Mouse (Mus musculus) MEL (cell line): ENCODE data around the gene Dag1.

ENCODE experiments used
- CTCF ChIP-seq, 3 experiments: IDR thresholded peaks in 2 of 3; conservative IDR thresholded peaks in 1 of 3; 2 replicates each; pipeline ENCODE4 v1.5.1; 2011 to 2012; ENCODE audit warnings: low read length in 3 of 3, low read depth in 2 of 3, mild to moderate bottlenecking in 2 of 3, improper control_type of control experiment in 1 of 3, inconsistent platforms in 1 of 3, mixed read lengths in 1 of 3, moderate library complexity in 1 of 3; ENCODE audit not compliant: control insufficient read depth in 1 of 3, insufficient read depth in 1 of 3, poor library complexity in 1 of 3, severe bottlenecking in 1 of 3
- EP300 ChIP-seq, 2 experiments: IDR thresholded peaks; 2 replicates each; pipeline ENCODE4 v1.6.1; 2011; ENCODE audit warnings: improper control_type of control experiment in 2 of 2, low read length in 2 of 2, low read depth in 1 of 2, mild to moderate bottlenecking in 1 of 2
- GABPA ChIP-seq: IDR thresholded peaks from 2 replicates; pipeline ENCODE4 v1.6.1; 2012; ENCODE audit warnings: low read depth, mild to moderate bottlenecking, inconsistent platforms, low read length, improper control_type of control experiment, moderate library complexity
- NRF1 ChIP-seq: IDR thresholded peaks from 2 replicates; pipeline ENCODE4 v1.6.1; 2014; ENCODE audit warnings: low read depth, mild to moderate bottlenecking, inconsistent platforms, low read length, improper control_type of control experiment, moderate library complexity; ENCODE audit not compliant: poor library complexity, insufficient read depth, severe bottlenecking
- POLR2A ChIP-seq, 2 experiments: IDR thresholded peaks; 2 replicates each; pipeline ENCODE4 v1.6.1; 2011 to 2012; ENCODE audit warnings: low read length in 2 of 2, mild to moderate bottlenecking in 2 of 2, control low read depth in 1 of 2, improper control_type of control experiment in 1 of 2, low read depth in 1 of 2, moderate library complexity in 1 of 2; ENCODE audit not compliant: control insufficient read depth in 1 of 2, insufficient read depth in 1 of 2, poor library complexity in 1 of 2
- POLR2AphosphoS2 ChIP-seq: IDR thresholded peaks from 2 replicates; pipeline ENCODE4 v1.6.1; 2011; ENCODE audit warnings: low read length, improper control_type of control experiment
- POLR2AphosphoS5 ChIP-seq: IDR thresholded peaks from 2 replicates; pipeline ENCODE4 v1.6.1; 2012; ENCODE audit warnings: low read depth, borderline replicate concordance, mild to moderate bottlenecking, inconsistent platforms, low read length, moderate library complexity, mixed read lengths
- TCF12 ChIP-seq: IDR thresholded peaks from 2 replicates; pipeline ENCODE4 v1.6.1; 2014; ENCODE audit warnings: low read depth, mild to moderate bottlenecking, inconsistent platforms, low read length, improper control_type of control experiment, moderate library complexity
- UBTF ChIP-seq: IDR thresholded peaks from 2 replicates; pipeline ENCODE4 v1.6.1; 2012; ENCODE audit warnings: low read depth, mild to moderate bottlenecking, inconsistent platforms, low read length, improper control_type of control experiment, moderate library complexity, borderline replicate concordance; ENCODE audit not compliant: insufficient read depth

DNA sequence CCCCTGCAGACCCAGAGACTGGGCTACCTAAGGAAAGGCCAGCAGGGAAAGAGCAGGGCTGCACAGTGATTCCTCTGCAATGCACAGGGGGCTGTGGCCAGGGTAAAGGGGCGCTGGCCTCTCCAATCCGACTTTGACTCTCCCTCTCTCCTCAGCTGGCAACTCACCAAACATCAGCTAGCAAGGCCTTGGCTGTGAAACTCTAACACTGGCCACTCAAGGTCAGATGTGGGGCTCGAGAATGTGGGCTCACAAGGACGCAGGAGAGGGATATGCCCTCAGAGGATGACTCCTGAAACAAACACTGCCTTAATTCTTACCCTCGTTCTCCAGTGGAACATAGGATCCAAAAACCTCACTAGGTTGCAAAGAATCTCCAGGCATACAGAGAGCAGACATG, 85.4 kb downstream of the Dag1 start:
- TF ChIP-seq UBTF: no peak
- no peak for TF ChIP-seq GABPA
- no peak for TF ChIP-seq TCF12
- TF ChIP-seq POLR2AphosphoS5: no peak
- TF ChIP-seq NRF1: no peak
- TF ChIP-seq CTCF (IDR thresholded peaks at IDR 0.05 in 2 of 3, conservative IDR thresholded peaks at IDR 0.05 in 1 of 3; ENCODE audit: control insufficient read depth in 1 of 3, insufficient read depth in 1 of 3, low read depth in 2 of 3, low read length in 3 of 3, poor library complexity in 1 of 3, severe bottlenecking in 1 of 3): no peak
- no peak for TF ChIP-seq EP300 (IDR thresholded peaks at IDR 0.05; ENCODE audit: low read depth in 1 of 2, low read length in 2 of 2)
- no peak for TF ChIP-seq POLR2AphosphoS2
- no peak for TF ChIP-seq POLR2A (IDR thresholded peaks at IDR 0.05; ENCODE audit: control insufficient read depth in 1 of 2, insufficient read depth in 1 of 2, low read depth in 1 of 2, low read length in 2 of 2, poor library complexity in 1 of 2)
